Mouse (Mus musculus) CH12.LX (cell line): Measurements from ENCODE around the gene Stpg4.

Experiments
- CHD2 ChIP-seq: IDR thresholded peaks from 2 replicates; pipeline ENCODE4 v1.6.1; 2011; ENCODE audit warnings: low read length, improper control_type of control experiment
- CTCF ChIP-seq, 2 experiments: IDR thresholded peaks in 1 of 2; conservative IDR thresholded peaks in 1 of 2; 2 replicates each; pipeline ENCODE4 v1.5.1; 2011 to 2012; ENCODE audit warnings: low read depth in 2 of 2, low read length in 2 of 2, improper control_type of control experiment in 1 of 2, inconsistent platforms in 1 of 2, mild to moderate bottlenecking in 1 of 2, moderate library complexity in 1 of 2
- ELF1 ChIP-seq: IDR thresholded peaks from 2 replicates; pipeline ENCODE4 v1.6.1; 2014; ENCODE audit warnings: low read depth, mild to moderate bottlenecking, inconsistent platforms, low read length, improper control_type of control experiment
- EP300 ChIP-seq: IDR thresholded peaks from 2 replicates; pipeline ENCODE4 v1.6.1; 2011; ENCODE audit warnings: low read length, improper control_type of control experiment
- GABPA ChIP-seq: IDR thresholded peaks from 2 replicates; pipeline ENCODE4 v1.6.1; 2012; ENCODE audit warnings: low read depth, low read length, improper control_type of control experiment, inconsistent platforms; ENCODE audit not compliant: insufficient replicate concordance
- HCFC1 ChIP-seq: IDR thresholded peaks from 2 replicates; pipeline ENCODE4 v1.6.1; 2012; ENCODE audit warnings: low read depth, mild to moderate bottlenecking, inconsistent platforms, low read length, improper control_type of control experiment
- IRF4 ChIP-seq: IDR thresholded peaks from 2 replicates; pipeline ENCODE4 v1.6.1; 2014; ENCODE audit warnings: low read depth, mild to moderate bottlenecking, inconsistent platforms, low read length, improper control_type of control experiment
- MAX ChIP-seq: IDR thresholded peaks from 2 replicates; pipeline ENCODE4 v1.6.1; 2011; ENCODE audit warnings: low read length, improper control_type of control experiment
- MYC ChIP-seq: IDR thresholded peaks from 2 replicates; pipeline ENCODE4 v1.6.1; 2011; ENCODE audit warnings: low read depth, mild to moderate bottlenecking, improper control_type of control experiment, low read length
- POLR2A ChIP-seq: IDR thresholded peaks from 2 replicates; pipeline ENCODE4 v1.6.1; 2011; ENCODE audit warnings: low read depth, mild to moderate bottlenecking, improper control_type of control experiment, low read length
- POLR2AphosphoS2 ChIP-seq: IDR thresholded peaks from 2 replicates; pipeline ENCODE4 v1.6.1; 2011; ENCODE audit warnings: low read depth, low read length, improper control_type of control experiment
- SMC3 ChIP-seq: IDR thresholded peaks from 2 replicates; pipeline ENCODE4 v1.6.1; 2011; ENCODE audit warnings: low read depth, low read length, improper control_type of control experiment
- TBP ChIP-seq: conservative IDR thresholded peaks from 2 replicates; pipeline ENCODE4 v1.6.1; 2011; ENCODE audit warnings: low read depth, low read length, improper control_type of control experiment
- ZNF384 ChIP-seq: IDR thresholded peaks from 2 replicates; pipeline ENCODE4 v1.6.1; 2012; ENCODE audit warnings: low read depth, low read length, improper control_type of control experiment, inconsistent platforms

- no peak for TF ChIP-seq GABPA
- TF ChIP-seq MAX: no peak
- no peak for TF ChIP-seq SMC3
- no peak for TF ChIP-seq POLR2A
- TF ChIP-seq CTCF (conservative IDR thresholded peaks at IDR 0.05 in 1 of 2, IDR thresholded peaks at IDR 0.05 in 1 of 2; ENCODE audit: low read depth in 2 of 2, low read length in 2 of 2): no peak
- no peak for TF ChIP-seq ELF1
- TF ChIP-seq EP300: no peak
- TF ChIP-seq HCFC1: no peak
- no peak for TF ChIP-seq ZNF384
- TF ChIP-seq POLR2AphosphoS2: no peak
- TF ChIP-seq TBP: no peak
- TF ChIP-seq MYC: no peak
- no peak for TF ChIP-seq CHD2
- TF ChIP-seq IRF4: no peak
These were observed 20.8 kb upstream of the Stpg4 start for GRCm38 (mm10) chr17:87448339-87448738.
